Mouse (Mus musculus): ENCODE measurements around the gene Rtkn. TPM values are rescaled to one million over a fixed set of nuclear protein-coding genes. Genes with fewer than 3 reads are reported as not detected.

Gene Rtkn
- not detected in 4 replicates for total RNA-seq (2023; ENCODE audit: inconsistent age)

GRCm38 (mm10) chr6:83134951-83135513, at the start of gene Rtkn:
Rtkn (plus strand) TSS chr6:83135463.

GRCm38 (mm10) chr6:83086121-83087035, 48.9 kb upstream of the Rtkn start, which contains the start of gene Lbx2:
Lbx2 (plus strand) TSS chr6:83086367.

GRCm38 (mm10) chr6:83101316-83101687, 34.0 kb upstream of the Rtkn start, which contains the start of the genes Ccdc142 and Gm42688:
Ccdc142 (plus strand) TSS chr6:83101601.
Gm42688 (plus strand) TSS chr6:83101617.

GRCm38 (mm10) chr6:83108762-83109668, 26.2 kb upstream of the Rtkn start, which contains the start of gene Mrpl53:
Mrpl53 (plus strand) TSS chr6:83109040.

GRCm38 (mm10) chr6:83115011-83115671, 20.1 kb upstream of the Rtkn start, which contains the start of gene Mogs:
Mogs (plus strand) TSS chr6:83115496.

GRCm38 (mm10) chr6:83120930-83121862, 14.1 kb upstream of the Rtkn start, which contains the start of gene Wbp1:
Wbp1 (minus strand) TSS chr6:83121559.

GRCm38 (mm10) chr6:83125331-83125730, 9.9 kb upstream of the Rtkn start, which contains the start of gene Ino80b:
Ino80b (minus strand) TSS chr6:83125431.

GRCm38 (mm10) chr6:83156259-83156684, 21.0 kb downstream of the Rtkn start, which contains the start of the genes Wdr54 and 1700003E16Rik:
Wdr54 (minus strand) TSS chr6:83156397.
1700003E16Rik (plus strand) TSS chr6:83156404.

GRCm38 (mm10) chr6:83165607-83166242, 30.5 kb downstream of the Rtkn start, which contains the start of gene Dctn1:
Dctn1 (plus strand) TSS chr6:83165920.

Other genes with a start within 250 kb of the Rtkn start
- gene Sema4f, start 195.7 kb upstream of the Rtkn start, total RNA-seq (2023; ENCODE audit: inconsistent age) = 0.24 to 0.64 TPM (median 0.47 TPM) in 4 replicates
- 4.1 to 6.3 TPM (median 4.5 TPM) in 4 replicates for gene M1ap, start 188.6 kb upstream of the Rtkn start, total RNA-seq (2023; ENCODE audit: inconsistent age)
- 27.3 to 33.2 TPM (median 32.8 TPM) in 4 replicates for gene Dok1, start 102.0 kb upstream of the Rtkn start, total RNA-seq (2023; ENCODE audit: inconsistent age)
- gene Loxl3, start 101.3 kb upstream of the Rtkn start, total RNA-seq (2023; ENCODE audit: inconsistent age) = 0.39 to 1.2 TPM (median 0.51 TPM) in 4 replicates
- 361 to 403 TPM (median 382 TPM) in 4 replicates for gene Aup1, start 80.9 kb upstream of the Rtkn start, total RNA-seq (2023; ENCODE audit: inconsistent age)
- gene Htra2, start 80.2 kb upstream of the Rtkn start, total RNA-seq (2023; ENCODE audit: inconsistent age) = 50.0 to 64.9 TPM (median 56.3 TPM) in 4 replicates
- 9.5 to 12.1 TPM (median 10.8 TPM) in 4 replicates for gene Dqx1, start 77.6 kb upstream of the Rtkn start, total RNA-seq (2023; ENCODE audit: inconsistent age)
- gene Tlx2, start 65.2 kb upstream of the Rtkn start, total RNA-seq (2023; ENCODE audit: inconsistent age) = not detected in 4 replicates
- 16.8 to 24.7 TPM (median 20.9 TPM) in 4 replicates for gene Pcgf1, start 57.6 kb upstream of the Rtkn start, total RNA-seq (2023; ENCODE audit: inconsistent age)
- gene Lbx2, start 49.1 kb upstream of the Rtkn start, total RNA-seq (2023; ENCODE audit: inconsistent age) = not detected in 4 replicates
- gene Ccdc142, start 33.9 kb upstream of the Rtkn start, total RNA-seq (2023; ENCODE audit: inconsistent age) = 15.9 to 23.6 TPM (median 20.1 TPM) in 4 replicates
- gene Gm42688, start 33.8 kb upstream of the Rtkn start, total RNA-seq (2023; ENCODE audit: inconsistent age) = 12.3 to 14.3 TPM (median 13.3 TPM) in 4 replicates
- gene Mrpl53, start 26.4 kb upstream of the Rtkn start, total RNA-seq (2023; ENCODE audit: inconsistent age) = 22.1 to 28.8 TPM (median 25.2 TPM) in 4 replicates
- gene Mogs, start 20.0 kb upstream of the Rtkn start, total RNA-seq (2023; ENCODE audit: inconsistent age) = 35.5 to 44.3 TPM (median 37.7 TPM) in 4 replicates
- gene Wbp1, start 13.9 kb upstream of the Rtkn start, total RNA-seq (2023; ENCODE audit: inconsistent age) = 40.0 to 48.2 TPM (median 45.4 TPM) in 4 replicates
- gene Ino80b, start 10.0 kb upstream of the Rtkn start, total RNA-seq (2023; ENCODE audit: inconsistent age) = 26.3 to 31.9 TPM (median 30.7 TPM) in 4 replicates
- 1.2 to 2.5 TPM (median 1.3 TPM) in 4 replicates for gene Wdr54, start 20.9 kb downstream of the Rtkn start, total RNA-seq (2023; ENCODE audit: inconsistent age)
- gene 1700003E16Rik, start 20.9 kb downstream of the Rtkn start, total RNA-seq (2023; ENCODE audit: inconsistent age) = not detected in 4 replicates
- 108 to 117 TPM (median 110 TPM) in 4 replicates for gene Dctn1, start 30.5 kb downstream of the Rtkn start, total RNA-seq (2023; ENCODE audit: inconsistent age)
- not detected in 4 replicates for gene Slc4a5, start 84.4 kb downstream of the Rtkn start, total RNA-seq (2023; ENCODE audit: inconsistent age)
- gene Mthfd2, start 190.4 kb downstream of the Rtkn start, total RNA-seq (2023; ENCODE audit: inconsistent age) = 14.9 to 17.3 TPM (median 16.1 TPM) in 4 replicates
- gene Mob1a, start 190.6 kb downstream of the Rtkn start, total RNA-seq (2023; ENCODE audit: inconsistent age) = 140 to 161 TPM (median 148 TPM) in 4 replicates
- 34.6 to 47.8 TPM (median 38.6 TPM) in 4 replicates for gene Bola3, start 213.7 kb downstream of the Rtkn start, total RNA-seq (2023; ENCODE audit: inconsistent age)